Mouse (Mus musculus): ENCODE data around the gene Sh3pxd2a.

Sh3pxd2a gene

GRCm38 (mm10) chr19:47374916-47375573 lies 89.2 kb downstream of the Sh3pxd2a start:
- no peak for DNase-seq (ENCODE audit: low read depth, low spot score)

- DNase-seq (ENCODE audit: low read depth, low spot score), result peak; percentile 85
These were observed 89.8 kb downstream of the Sh3pxd2a start for GRCm38 (mm10) chr19:47374440-47374839.

- peak; percentile 68 for DNase-seq (ENCODE audit: low read depth, low spot score)
These were observed 92.2 kb downstream of the Sh3pxd2a start for GRCm38 (mm10) chr19:47372044-47372443.

GRCm38 (mm10) chr19:47371521-47371920 lies 92.7 kb downstream of the Sh3pxd2a start:
- no peak for DNase-seq (ENCODE audit: low read depth, low spot score)

DNA sequence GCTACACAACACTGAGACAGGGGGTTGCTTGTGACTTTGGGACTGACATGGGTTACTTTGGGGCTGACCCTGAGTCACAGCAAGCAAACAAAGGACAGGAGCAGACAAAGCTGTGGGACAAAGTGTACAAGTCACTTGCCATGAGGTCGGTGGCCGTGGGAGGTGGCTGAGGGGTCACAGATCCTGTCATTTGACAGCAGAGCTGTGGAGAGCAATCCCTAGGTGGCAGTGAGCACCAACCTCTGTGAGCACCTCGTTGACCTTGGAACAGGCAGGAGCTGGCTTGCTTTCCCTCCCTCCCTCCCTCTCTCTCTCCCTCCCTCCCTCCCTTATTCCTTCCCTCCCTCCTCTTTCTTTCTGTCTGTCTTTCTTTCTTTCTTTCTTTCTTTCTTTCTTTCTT lies 95.2 kb downstream of the Sh3pxd2a start:
- no peak for DNase-seq (ENCODE audit: low read depth, low spot score)

DNA sequence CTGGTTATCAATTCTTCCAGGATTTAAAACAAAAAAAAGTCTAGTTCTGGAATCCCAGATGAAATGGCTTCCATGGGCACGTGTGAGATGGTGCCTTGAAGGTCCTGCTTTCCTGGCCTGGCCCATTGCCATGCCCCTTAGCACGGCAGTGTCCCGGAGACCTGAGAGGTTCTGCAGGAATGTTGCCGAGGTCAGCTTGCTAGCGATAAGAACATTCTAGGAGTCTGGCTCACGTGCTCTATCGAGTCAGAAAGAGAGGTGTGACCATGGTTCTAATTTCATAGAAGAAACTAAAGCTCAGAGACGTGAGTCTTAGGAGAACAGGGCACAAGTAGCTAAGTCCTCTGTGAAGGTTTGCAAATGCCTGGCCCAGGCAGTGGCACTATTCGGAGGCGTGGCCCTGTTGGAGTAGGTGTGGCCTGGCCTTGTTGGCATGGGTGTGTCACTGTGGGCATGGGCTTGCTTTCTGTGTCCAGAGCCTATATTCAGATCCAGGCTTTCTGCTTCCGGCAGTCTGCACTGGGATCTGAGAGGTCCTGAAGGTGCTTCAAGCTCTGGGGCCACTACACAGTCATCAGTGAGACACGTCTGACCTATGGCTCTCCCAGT lies 96.8 kb downstream of the Sh3pxd2a start:
- no peak for DNase-seq (ENCODE audit: low read depth, low spot score)

DNA sequence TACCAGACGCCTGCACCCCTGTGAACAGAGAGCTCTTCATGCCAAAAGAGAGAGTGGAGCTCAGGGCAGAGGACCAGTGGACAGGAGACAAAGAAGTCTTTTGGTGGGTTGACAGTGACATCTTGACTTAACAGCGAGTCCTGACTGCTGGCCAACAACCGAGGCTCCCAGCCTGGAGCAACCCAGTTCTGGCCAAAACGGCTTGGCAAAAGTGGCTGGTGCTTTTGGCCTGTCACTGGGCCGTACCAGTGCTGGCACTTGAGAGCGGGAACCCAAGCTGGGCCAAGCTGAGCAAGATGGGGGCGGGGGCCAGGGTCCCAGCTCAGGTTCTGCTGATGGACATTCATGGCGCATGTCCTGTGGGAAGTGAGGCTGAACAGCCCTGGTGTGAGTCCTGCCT lies 97.6 kb downstream of the Sh3pxd2a start:
- DNase-seq (ENCODE audit: low read depth, low spot score), result no peak

DNA sequence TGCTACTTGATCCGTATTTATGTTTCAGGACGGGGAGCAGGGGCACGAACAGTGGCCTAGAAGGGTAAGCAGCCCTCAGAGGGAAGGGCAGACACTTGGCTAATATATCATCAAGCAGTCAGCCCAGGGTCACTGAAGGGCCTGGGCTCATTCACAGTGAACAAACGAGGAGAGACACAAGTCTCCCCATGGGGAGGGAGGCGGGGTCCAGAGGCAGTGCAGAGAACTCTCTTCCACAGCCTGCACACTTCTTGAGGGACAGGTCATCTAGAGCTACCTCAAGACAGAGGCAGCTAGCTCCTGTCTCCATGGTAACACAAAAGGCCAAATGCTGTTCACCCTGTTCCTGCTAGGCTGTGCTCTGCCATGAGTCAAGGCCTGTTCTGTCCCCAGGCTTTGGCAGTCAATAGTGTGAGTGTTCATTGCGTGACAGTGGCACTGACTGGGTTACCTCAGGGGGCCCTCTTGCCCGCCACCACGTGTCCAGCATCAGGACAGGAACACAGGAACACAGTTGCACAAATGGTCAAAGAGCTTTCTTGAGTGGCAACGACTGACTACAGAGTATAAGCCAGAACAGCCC lies 101.0 kb downstream of the Sh3pxd2a start:
- DNase-seq (ENCODE audit: low read depth, low spot score), result no peak

GRCm38 (mm10) chr19:47360921-47361320 lies 103.3 kb downstream of the Sh3pxd2a start:
- peak; percentile 64 for DNase-seq (ENCODE audit: low read depth, low spot score)

DNA sequence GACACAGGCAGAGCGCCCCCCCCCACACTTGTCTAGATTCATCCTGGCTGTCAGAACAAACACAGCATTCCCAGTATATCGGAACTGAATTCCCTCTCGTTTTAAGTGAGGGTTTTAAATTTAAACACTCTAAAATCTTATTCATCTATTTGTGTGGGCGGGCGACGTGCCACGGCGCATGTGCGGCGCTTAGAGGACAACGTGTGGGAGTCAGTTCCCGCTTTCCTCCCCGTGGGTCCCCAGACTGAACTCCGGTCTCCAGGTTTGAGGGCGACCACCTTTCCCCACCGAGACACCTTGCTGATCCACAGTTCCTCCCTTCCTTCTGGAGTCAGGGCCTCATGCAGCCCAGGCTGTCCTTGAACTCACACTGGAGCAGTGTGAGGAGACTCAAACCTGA lies 104.2 kb downstream of the Sh3pxd2a start:
- no peak for DNase-seq (ENCODE audit: low read depth, low spot score)

DNA sequence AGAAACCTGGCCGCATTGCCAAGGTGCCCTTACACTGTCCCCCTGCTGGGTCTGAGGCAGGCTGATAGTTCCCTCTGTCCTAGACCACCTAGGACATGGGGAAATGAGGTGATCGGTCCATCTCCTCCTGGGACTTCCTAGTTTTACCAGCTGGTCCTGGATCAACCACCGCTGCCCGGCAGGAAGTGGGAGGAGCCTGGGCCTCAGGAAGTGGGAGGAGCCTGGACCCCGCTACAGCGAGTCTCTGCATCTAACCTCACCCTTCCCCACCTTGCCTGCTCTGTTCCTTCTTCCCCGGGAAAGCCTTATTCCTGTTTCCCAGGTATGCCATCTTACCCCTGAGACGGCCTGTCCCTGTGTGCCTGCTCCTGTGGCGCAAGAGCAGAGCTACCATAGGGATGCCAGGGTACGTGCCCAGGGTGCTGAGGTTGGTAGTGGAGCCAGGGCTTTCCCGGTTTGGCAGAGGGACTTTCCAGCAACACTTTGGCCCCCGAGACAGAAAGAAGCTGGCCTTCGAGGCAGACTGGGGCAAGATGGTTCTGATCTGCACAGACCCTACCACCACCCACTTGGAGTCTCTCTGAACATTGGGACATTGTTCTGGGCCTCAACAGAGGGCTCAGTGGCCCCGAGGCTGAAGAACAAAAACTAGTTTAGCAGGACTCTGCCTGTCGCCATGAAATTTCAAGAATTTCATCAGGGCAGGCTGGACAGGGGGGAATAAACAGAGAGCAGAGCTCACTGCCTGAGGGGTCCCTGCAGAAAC lies 104.9 kb downstream of the Sh3pxd2a start:
- DNase-seq (ENCODE audit: low read depth, low spot score), result peak; percentile 79

DNA sequence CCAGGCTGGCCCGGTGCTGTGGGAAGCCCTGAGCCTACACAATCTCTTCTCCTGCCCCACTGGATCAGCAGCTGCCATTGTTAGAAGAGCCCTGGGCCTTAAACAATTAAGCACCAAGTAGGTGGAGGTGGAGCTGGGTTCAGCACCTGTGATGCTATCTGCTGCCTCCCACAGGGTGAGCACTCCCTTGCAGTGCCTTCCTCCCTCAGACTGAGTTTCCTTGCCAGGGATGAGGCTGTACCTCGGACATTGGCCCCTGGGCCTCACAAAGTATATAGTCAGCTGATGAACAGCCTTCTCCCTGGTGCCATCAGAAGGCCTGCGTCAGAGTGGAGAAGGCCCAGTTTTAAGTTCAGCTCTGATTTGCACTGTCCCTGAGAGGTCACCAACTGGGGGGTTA lies 106.9 kb downstream of the Sh3pxd2a start:
- DNase-seq (ENCODE audit: low read depth, low spot score), result no peak

DNA sequence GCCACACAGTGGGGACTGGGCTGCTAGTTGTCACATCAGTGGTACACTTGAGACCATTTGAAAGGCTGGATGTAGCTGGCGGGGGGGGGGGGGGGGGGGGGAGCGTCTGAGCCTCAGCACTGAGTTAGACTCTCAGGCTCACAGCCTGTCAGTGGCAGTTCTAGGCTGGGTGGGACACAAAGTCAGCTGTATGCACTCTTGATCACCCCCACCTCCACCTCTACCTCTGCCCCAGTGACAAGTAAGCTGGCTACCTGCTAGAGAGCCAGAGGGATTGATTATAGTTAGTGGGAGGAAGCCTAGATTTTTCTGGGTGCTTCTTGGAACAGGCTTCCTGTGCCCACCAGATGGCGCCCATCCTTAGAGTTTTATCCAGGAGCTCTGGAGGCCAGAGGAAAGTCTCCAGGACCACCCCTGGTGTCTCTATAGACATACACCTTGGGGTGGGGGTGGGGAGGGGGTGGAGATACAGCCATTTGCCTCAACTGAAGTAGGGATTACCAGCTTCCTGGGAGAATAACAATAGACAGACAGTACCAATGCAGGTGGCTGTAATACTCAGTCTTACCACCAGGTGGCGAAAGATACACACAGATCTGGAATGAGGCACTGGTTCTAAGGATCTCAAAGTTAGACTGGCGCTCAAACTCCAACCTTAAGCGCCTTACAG lies 107.9 kb downstream of the Sh3pxd2a start:
- DNase-seq (ENCODE audit: low read depth, low spot score), result peak; percentile 91

GRCm38 (mm10) chr19:47354456-47354855 lies 109.7 kb downstream of the Sh3pxd2a start:
- DNase-seq (ENCODE audit: low read depth, low spot score), result no peak

DNA sequence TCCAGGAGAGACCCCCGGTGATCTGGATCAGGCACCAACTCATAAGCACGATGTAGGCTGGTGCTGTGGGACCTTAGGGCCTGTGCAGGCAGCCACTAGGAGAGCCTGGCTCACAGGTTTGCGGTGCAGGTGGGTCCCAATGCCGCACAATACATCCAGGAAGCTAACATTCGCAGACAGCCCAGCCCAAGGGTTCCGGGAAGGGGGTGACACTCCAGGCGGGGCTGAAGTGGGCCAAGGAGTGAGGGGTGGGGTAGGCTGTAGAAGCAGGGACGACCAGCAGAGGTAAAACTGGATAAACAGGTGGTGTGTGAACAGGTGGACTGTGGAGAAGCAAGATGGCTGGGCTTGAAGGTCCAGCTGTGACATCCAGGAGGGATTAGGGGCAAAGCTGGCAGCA lies 115.2 kb downstream of the Sh3pxd2a start:
- no peak for DNase-seq (ENCODE audit: low read depth, low spot score)

- peak; percentile 57 for DNase-seq (ENCODE audit: low read depth, low spot score)
These were observed 115.7 kb downstream of the Sh3pxd2a start for GRCm38 (mm10) chr19:47348395-47349016.

GRCm38 (mm10) chr19:47347021-47347643 lies 117.1 kb downstream of the Sh3pxd2a start:
- DNase-seq (ENCODE audit: low read depth, low spot score), result no peak

DNA sequence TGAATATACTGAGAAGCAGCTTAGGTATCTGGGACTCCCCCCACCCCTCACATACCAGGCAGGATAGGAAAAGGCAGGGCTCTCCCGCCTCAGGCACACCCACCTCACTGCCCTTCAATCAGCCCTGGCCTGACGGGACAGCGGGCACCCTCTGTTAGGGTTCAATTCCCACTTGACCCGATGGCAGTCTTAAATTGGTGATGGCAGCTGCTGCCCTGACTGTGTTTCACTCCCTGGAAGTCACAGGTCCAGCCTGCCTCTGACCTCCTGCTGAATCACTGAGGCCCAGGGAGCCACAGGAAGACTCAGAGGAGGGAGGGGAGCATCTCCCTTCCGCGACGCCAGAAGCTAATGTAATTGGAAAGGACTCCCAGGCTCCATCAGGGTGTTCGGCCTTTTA lies 117.6 kb downstream of the Sh3pxd2a start:
- DNase-seq (ENCODE audit: low read depth, low spot score), result no peak

GRCm38 (mm10) chr19:47345851-47346568 lies 118.2 kb downstream of the Sh3pxd2a start:
- no peak for DNase-seq (ENCODE audit: low read depth, low spot score)

- no peak for DNase-seq (ENCODE audit: low read depth, low spot score)
These were observed 120.8 kb downstream of the Sh3pxd2a start for GRCm38 (mm10) chr19:47343422-47343821.
